Mouse (Mus musculus) urinary bladder, postnatal 0 days (tissue): Measurements from ENCODE around the gene Drc7. TPM values are rescaled to one million over a fixed set of nuclear protein-coding genes. Genes with fewer than 3 reads are reported as not detected.

Experiments used
- polyA plus RNA-seq: library from polyadenylated mRNA; unstranded; fragments of >200 nt; fragmentation: Nextera tagmentation; extraction: Ambion mirVana; gene quantifications from 2 replicates; pipeline ENCODE4 v1.2.1, GENCODE M21; 2015

The Drc7 gene
- not detected in 2 replicates for polyA plus RNA-seq

DNA sequence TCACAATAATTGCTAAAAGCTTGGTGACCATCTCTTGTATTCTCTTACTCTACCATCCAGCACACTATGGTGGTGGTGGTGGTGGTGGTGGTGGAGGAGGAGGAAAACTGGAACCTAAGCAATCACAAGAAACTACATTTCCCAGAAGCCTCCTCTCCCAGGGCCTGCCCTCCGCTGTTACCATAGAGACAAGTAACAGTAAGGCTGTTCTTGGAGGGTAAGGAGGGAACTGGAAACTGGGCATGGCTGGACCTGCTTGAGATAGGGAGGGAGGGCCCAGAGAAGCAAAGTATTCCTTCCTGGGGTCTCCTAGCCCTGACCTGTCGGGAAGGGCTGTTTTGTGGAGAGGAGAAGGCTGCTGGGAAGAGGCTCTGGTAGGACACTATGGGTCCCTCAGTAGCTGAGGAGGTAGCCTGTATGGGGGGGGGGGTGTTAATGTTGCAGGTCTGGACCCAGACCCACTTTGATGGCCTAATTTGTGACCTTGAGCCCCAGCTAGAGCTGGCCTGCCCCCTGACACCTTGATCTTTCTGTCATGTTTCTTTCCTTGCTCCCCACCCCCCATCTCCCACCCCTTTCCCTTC, at the start of gene Drc7:
Gene Drc7 (plus strand): TSS at position 177 of the 584 bp plus-strand sequence.

DNA sequence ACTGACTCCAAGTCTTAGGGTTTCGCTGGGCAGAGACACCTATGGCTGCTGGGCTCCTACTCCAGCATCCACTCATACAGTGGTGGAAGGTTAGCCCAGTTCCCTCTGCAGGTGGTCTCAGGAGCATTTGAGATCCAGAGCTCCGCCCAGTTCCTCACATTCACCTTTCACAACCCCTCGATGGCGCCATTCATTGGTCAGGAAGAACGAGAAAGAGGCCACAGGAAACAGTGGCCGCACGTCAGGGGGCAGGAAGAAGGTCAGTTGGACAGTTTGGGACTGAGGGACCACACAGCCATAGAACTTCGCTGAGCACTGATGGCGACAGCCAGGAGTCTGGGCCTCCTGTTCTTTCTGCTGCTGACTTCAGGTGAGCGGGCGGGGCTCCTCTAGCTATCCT, 37.5 kb upstream of the Drc7 start, which contains the start of gene Adgrg3:
Gene Adgrg3 (plus strand): TSS at position 242 of the 400 bp plus-strand sequence.

GRCm38 (mm10) chr8:95080381-95081341, 25.8 kb downstream of the Drc7 start, which contains the start of gene Katnb1:
Gene Katnb1 (plus strand): TSS chr8:95081186.

Other genes with a start within 250 kb of the Drc7 start
- gene Ccl17, start 244.7 kb upstream of the Drc7 start, polyA plus RNA-seq, result 0.73 TPM in 1 of 2 replicates, not detected in the other
- 50.5 and 54.1 TPM in 2 replicates for gene Coq9, start 216.8 kb upstream of the Drc7 start, polyA plus RNA-seq
- 54.3 and 61.0 TPM in 2 replicates for gene Ciapin1, start 216.7 kb upstream of the Drc7 start, polyA plus RNA-seq
- gene Polr2c, start 197.7 kb upstream of the Drc7 start, polyA plus RNA-seq, result 93.9 and 99.1 TPM in 2 replicates
- 18.9 and 21.5 TPM in 2 replicates for gene Dok4, start 178.8 kb upstream of the Drc7 start, polyA plus RNA-seq
- 39.8 and 40.3 TPM in 2 replicates for gene Ccdc102a, start 137.0 kb upstream of the Drc7 start, polyA plus RNA-seq
- 0.08 and 0.14 TPM in 2 replicates for gene Adgrg5, start 131.4 kb upstream of the Drc7 start, polyA plus RNA-seq
- gene Adgrg1, start 80.4 kb upstream of the Drc7 start, polyA plus RNA-seq, result 20.0 and 22.6 TPM in 2 replicates
- gene Adgrg3, start 37.4 kb upstream of the Drc7 start, polyA plus RNA-seq, result 1.0 and 1.5 TPM in 2 replicates
- gene Katnb1, start 26.1 kb downstream of the Drc7 start, polyA plus RNA-seq, result 9.5 and 10.5 TPM in 2 replicates
- 31.9 and 32.3 TPM in 2 replicates for gene Kifc3, start 147.7 kb downstream of the Drc7 start, polyA plus RNA-seq